Mouse (Mus musculus) heart, embryonic 15.5 days (tissue): Measurements from ENCODE around the gene Timm8b. TPM values are rescaled to one million over a fixed set of nuclear protein-coding genes. Genes with fewer than 3 reads are reported as not detected.
A peak's percentile ranks its signal among the peaks of the same experiment; 100 is the strongest.
"Not testable (repeated sequence)": the region's sequence is repeated elsewhere in the genome, so short reads cannot be mapped to it uniquely, and the experiment has no call there.

Source experiments
- ATAC-seq: fragments of 200-750 bp; cut with Nextera tagmentation; replicated peaks from 2 replicates; pipeline ENCODE4 v1.8.0; 2017; ENCODE audit warnings: low read depth, moderate TSS enrichment; ENCODE audit not compliant: insufficient number of reproducible peaks, insufficient read depth, low FRiP score
- H3K27ac ChIP-seq: fragments of 300-500 bp; sonication (generic); 2 replicates; pipeline ENCODE4 v1.5.1; 2015; ENCODE audit warnings: mild to moderate bottlenecking, inconsistent platforms
- H3K27me3 ChIP-seq: fragments of 300-500 bp; sonication (generic); 2 replicates; pipeline ENCODE4 v1.6.1; 2015; ENCODE audit warnings: inconsistent platforms
- H3K36me3 ChIP-seq: fragments of 300-500 bp; sonication (generic); 2 replicates; pipeline ENCODE4 v1.6.1; 2015; ENCODE audit warnings: mild to moderate bottlenecking, inconsistent platforms
- H3K4me1 ChIP-seq: fragments of 300-500 bp; sonication (generic); replicated peaks from 2 replicates; pipeline ENCODE4 v1.6.1; 2015; ENCODE audit warnings: inconsistent platforms
- H3K4me2 ChIP-seq: fragments of 300-500 bp; sonication (generic); 2 replicates; pipeline ENCODE4 v1.6.1; 2015; ENCODE audit warnings: inconsistent platforms, mild to moderate bottlenecking, moderate library complexity
- H3K4me3 ChIP-seq: fragments of 300-500 bp; sonication (generic); 2 replicates; pipeline ENCODE4 v1.5.1; 2015; ENCODE audit warnings: mild to moderate bottlenecking, inconsistent platforms
- H3K9ac ChIP-seq: fragments of 300-500 bp; sonication (generic); 2 replicates; pipeline ENCODE4 v1.6.1; 2015; ENCODE audit warnings: mild to moderate bottlenecking, inconsistent platforms
- H3K9me3 ChIP-seq: fragments of 300-500 bp; sonication (generic); replicated peaks from 2 replicates; pipeline ENCODE4 v1.6.1; 2016; ENCODE audit warnings: inconsistent platforms
- WGBS: fragments of 180-500 bp; shearing (Covaris S2); methylation state at CpG from one replicate; pipeline ENCODE4 v1.1.7; 2015; ENCODE audit warnings: mixed read lengths; 5-methylcytosine and 5-hydroxymethylcytosine counted together
- polyA plus RNA-seq: library from polyadenylated mRNA; unstranded; fragments of >200 nt; fragmentation: Nextera tagmentation; extraction: Ambion mirVana; gene quantifications from 2 replicates; pipeline ENCODE4 v1.2.1, GENCODE M21; 2015

Gene Timm8b
- polyA plus RNA-seq, 1 experiment from 2014 or later = 279 TPM

- peak overlapping the region; percentile 85 for H3K4me2 ChIP-seq
- H3K9ac ChIP-seq = peak overlapping the region; percentile 84
- peak overlapping the region; percentile 90 for H3K27ac ChIP-seq
- no peaks in the 10 kb centered on the region for H3K27me3 ChIP-seq
- peaks cover 25% of the 10 kb centered on the region for H3K4me1 ChIP-seq
- ATAC-seq = no peak
- H3K4me3 ChIP-seq = peak overlapping the region; percentile 86
- peaks cover 46% of the 10 kb centered on the region for H3K36me3 ChIP-seq
- H3K9me3 ChIP-seq = no peaks in the 10 kb centered on the region
- 1% methylated on average over 6 of the region's 6 CpGs for WGBS
Measured at GRCm38 (mm10) chr9:50604338-50604737, 628 bp downstream of the Timm8b start.

- WGBS = 84% methylated on average over 4 of the region's 4 CpGs
- Histone ChIP-seq H3K27me3 (no peaks in the 10 kb centered on the region), H3K9ac (no peak overlapping the region), H3K27ac (no peak overlapping the region), H3K36me3 (peaks cover 74% of the 10 kb centered on the region), H3K4me1 (peaks cover 13% of the 10 kb centered on the region), H3K9me3 (no peaks in the 10 kb centered on the region), H3K4me2 (no peak overlapping the region), H3K4me3 (no peak overlapping the region)
- no peak for ATAC-seq
Measured at GRCm38 (mm10) chr9:50612115-50612514, 8.4 kb downstream of the Timm8b start.

DNA sequence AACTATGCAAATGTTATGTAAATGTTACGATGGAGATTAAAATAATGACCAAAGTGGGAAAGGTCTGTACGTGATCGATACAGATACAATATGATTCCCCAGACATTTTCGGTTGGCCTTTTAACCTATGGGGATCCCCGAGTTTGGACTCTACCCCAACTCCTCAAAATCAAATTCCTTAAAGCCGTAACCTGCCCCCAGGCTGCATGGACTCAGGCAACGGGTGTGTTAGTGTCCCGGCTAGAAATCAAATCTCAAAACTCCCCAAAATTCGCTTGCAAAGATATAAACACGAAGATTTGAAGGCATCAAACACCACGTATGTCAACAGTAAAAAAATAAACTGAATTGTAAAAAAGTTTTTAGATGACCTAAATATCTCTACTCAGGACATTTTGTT, 12.5 kb downstream of the Timm8b start:
- Histone ChIP-seq H3K4me1 (peaks cover 18% of the 10 kb centered on the region), H3K27me3 (no peaks in the 10 kb centered on the region), H3K4me3 (peak overlapping the region; percentile 100), H3K9me3 (no peaks in the 10 kb centered on the region), H3K4me2 (peak overlapping the region; percentile 72), H3K36me3 (peaks cover 39% of the 10 kb centered on the region), H3K9ac (peak overlapping the region; percentile 97), H3K27ac (peak overlapping the region; percentile 96; the same call in 1 of the 2 replicates)
- WGBS = 35% methylated on average over 11 of the region's 11 CpGs
- ATAC-seq = no peak

DNA sequence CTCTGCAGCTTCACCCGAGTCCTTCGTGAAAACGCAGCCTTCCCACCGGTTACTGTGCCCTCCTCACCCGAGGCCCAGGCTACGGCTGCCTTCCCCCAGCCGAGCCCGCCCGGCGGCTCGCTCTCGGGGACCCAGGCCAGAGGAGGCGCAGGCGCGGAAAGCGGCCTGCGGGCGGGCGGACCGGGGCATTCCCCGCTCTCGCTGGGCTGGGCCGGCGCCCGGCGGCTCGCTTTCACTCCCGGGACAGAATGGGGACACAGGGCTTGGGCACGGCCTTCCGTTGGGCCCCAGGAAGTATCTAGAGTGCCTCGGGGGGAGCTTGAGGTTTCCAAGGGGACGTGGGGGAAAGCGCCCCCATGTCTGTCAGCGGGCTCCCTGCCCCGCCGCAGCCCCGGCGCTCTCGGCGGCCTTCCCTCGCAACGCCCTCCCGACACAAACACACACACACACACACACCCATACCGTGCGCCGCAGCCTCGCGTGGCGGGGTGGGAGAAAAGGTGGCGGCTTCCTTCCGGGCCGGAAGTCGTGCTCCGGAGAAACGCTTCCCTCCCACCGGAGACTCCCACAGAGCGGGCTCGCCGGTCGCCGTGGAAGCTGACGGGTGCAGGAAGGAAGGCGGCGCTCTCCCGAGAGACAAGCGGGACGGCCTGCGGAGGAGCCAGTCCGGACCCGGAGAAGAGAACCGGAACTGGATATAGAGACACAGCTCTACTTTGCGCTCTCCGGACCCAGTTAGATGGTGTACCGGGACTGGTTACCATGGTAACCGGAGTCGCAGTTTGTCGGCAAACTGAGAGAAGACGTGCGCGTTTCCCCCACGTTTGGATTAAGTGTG, 13.3 kb downstream of the Timm8b start, which contains the start of the genes Pih1d2 and Nkapd1:
Gene Pih1d2, plus strand, starts transcription at position 556 of the 838 bp plus-strand sequence.
Gene Nkapd1, minus strand, starts transcription at position 699 of the 838 bp plus-strand sequence.
- H3K9me3 ChIP-seq = no peaks in the 10 kb centered on the region
- peak; percentile 93 for ATAC-seq
- H3K27me3 ChIP-seq = no peaks in the 10 kb centered on the region
- H3K4me2 ChIP-seq = peak within 1 kb of the TSS; percentile 72
- peaks cover 18% of the 10 kb centered on the region for H3K4me1 ChIP-seq
- peaks cover 33% of the 10 kb centered on the region for H3K36me3 ChIP-seq
- WGBS = under 1% methylated on average over 59 of the region's 81 CpGs
- peak within 1 kb of the TSS; percentile 96 for H3K27ac ChIP-seq
- peak within 1 kb of the TSS; percentile 100 for H3K4me3 ChIP-seq
- peak within 1 kb of the TSS; percentile 97 for H3K9ac ChIP-seq

GRCm38 (mm10) chr9:50617794-50618330, 14.2 kb downstream of the Timm8b start:
- Histone ChIP-seq H3K9me3 (no peaks in the 10 kb centered on the region), H3K4me3 (peak overlapping the region; percentile 100), H3K27me3 (no peaks in the 10 kb centered on the region), H3K9ac (no peak overlapping the region), H3K36me3 (peaks cover 25% of the 10 kb centered on the region), H3K4me2 (peak overlapping the region; percentile 72), H3K27ac (no peak overlapping the region), H3K4me1 (peaks cover 18% of the 10 kb centered on the region)
- WGBS = 56% methylated on average over 9 of the region's 9 CpGs
- no peak for ATAC-seq

DNA sequence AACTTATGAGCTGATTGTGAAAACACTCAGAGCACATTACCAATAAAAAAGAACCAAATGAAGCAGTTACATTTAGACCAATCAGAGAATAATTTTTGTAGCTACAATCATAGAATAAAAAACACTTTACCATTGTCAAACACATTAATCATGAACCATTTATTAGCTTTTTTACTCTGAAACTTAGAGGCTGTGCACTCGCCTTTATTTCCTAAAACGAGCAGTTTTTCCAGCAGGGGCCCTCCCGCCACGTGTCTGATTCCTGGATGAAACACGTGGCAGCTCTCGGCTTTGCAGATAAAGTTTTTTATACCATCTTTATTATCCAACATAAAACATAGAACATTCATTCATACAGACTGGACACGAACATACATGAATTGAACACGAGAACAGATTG, 27.2 kb downstream of the Timm8b start:
- H3K27ac ChIP-seq, H3K9me3 ChIP-seq, H3K27me3 ChIP-seq, H3K4me2 ChIP-seq, H3K4me1 ChIP-seq, ATAC-seq, H3K9ac ChIP-seq, H3K4me3 ChIP-seq: not testable (repeated sequence)
- H3K36me3 ChIP-seq = peaks cover 24% of the 10 kb centered on the region
- 91% methylated on average over 6 of the region's 8 CpGs for WGBS

DNA sequence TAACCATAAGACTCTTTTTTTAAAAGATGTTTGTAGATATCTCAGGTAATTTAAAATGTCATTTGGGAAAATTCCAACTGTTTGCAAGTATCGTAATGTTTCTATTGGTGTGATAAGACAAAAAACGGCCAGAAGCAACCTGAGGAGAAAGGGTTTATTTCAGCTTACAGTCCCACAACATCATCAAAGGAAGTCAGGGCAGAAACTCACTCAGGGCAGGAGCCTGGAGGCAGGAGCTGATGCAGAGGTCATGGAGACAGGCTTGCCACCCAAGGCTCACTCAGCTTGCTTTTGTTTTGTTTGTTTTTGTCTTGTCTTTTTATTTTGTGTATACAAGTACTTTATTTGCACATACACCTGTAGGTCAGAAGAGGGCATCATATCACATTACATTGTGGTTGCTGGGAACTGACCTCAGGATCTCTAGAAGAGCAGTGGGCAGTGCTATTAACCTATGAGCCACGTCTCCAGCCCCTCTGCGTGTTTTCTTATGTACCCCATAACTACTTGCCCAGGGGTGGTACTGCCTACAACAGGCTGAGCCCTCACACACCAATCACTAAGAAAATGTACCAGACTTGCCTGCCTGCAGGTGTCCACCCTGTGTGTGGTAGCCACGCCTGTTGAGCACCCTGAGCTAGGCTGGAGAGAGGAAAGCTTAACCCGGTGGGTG, 28.4 kb downstream of the Timm8b start:
- no peak for ATAC-seq
- Histone ChIP-seq H3K4me1 (no peaks in the 10 kb centered on the region), H3K36me3 (peaks cover 36% of the 10 kb centered on the region), H3K4me2 (no peak overlapping the region), H3K9me3 (no peaks in the 10 kb centered on the region), H3K9ac (no peak overlapping the region), H3K27me3 (no peaks in the 10 kb centered on the region), H3K4me3 (no peak overlapping the region), H3K27ac (no peak overlapping the region)
- WGBS = 89% methylated on average over 6 of the region's 6 CpGs

DNA sequence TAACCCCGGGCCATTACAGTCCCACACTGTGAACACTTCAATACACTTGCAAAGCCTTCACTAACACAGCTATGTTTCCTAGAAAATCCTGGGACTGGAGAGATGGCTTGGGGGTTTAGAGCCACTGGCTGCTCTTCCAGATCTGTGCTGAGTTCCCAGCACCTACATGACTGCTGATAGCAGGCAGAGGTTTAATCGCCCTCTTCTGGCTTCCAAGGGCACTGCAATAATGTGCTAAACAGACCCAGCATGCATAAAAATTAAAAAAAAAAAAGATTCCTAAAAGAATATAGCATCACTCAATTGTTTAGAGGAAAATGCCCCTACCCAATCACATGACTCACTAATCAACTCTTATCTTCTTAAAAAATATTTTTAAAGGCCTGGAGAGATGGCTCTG, 29.3 kb downstream of the Timm8b start:
- ATAC-seq = no peak
- Histone ChIP-seq H3K9ac (no peak overlapping the region), H3K4me1 (no peaks in the 10 kb centered on the region), H3K27me3 (no peaks in the 10 kb centered on the region), H3K9me3 (no peaks in the 10 kb centered on the region), H3K4me3 (no peak overlapping the region), H3K27ac (no peak overlapping the region), H3K36me3 (peaks cover 43% of the 10 kb centered on the region), H3K4me2 (no peak overlapping the region)
- 66% methylated on average over 2 of the region's 2 CpGs for WGBS

DNA sequence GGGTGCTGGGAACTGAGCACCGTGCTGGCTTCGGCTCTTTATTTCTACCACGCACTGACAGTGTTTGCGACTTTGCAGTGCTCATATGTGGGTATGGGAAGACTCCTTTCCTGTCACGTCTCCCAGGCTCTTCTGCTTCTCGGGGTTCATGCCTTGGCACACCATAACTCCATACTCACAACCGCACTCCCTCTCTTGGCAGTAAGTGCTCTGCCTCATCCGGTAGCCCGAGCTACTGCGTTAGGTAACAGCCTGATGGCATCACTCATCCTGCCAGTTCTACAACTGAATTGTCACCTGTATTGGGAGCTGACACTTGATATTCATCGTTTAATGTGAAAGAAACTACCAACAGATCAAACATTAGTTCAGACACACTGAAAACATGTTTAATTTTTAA, 30.6 kb downstream of the Timm8b start:
- Histone ChIP-seq H3K27me3 (no peaks in the 10 kb centered on the region), H3K9ac (no peak overlapping the region), H3K27ac (no peak overlapping the region), H3K4me2 (no peak overlapping the region), H3K9me3 (no peaks in the 10 kb centered on the region), H3K36me3 (peaks cover 54% of the 10 kb centered on the region), H3K4me1 (no peaks in the 10 kb centered on the region), H3K4me3 (no peak overlapping the region)
- ATAC-seq = no peak
- WGBS = 95% methylated on average over 11 of the region's 11 CpGs

DNA sequence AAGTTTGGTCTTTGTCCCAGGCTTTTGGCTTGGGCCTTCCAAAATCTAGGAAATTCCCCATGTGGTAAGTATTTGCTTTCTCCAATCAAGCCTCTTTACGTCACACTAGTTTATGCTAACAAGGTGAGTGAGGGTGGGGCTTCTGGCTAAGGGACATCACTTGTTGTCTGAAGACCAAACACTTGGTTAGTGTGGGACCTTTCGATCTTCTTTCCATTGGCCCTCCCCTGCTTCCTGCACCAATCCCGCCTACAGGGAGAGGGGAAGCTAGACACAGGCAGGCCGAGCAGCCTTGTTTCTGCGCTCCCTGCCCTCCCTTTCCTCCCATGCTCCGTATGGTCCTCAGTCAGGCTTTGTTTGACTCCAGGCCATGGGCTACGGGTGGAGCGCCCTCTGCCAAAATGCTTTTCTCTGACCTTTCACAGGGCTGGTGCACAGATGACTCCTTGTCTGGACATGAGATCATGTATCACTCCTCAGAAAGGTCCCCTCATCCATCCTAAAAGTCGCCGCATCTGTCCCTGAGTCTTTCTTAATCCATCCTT, 43.2 kb downstream of the Timm8b start:
- Histone ChIP-seq H3K4me3 (no peak overlapping the region), H3K4me1 (no peaks in the 10 kb centered on the region), H3K9ac (no peak overlapping the region), H3K27me3 (no peaks in the 10 kb centered on the region), H3K9me3 (no peaks in the 10 kb centered on the region), H3K27ac (no peak overlapping the region), H3K36me3 (peaks cover 87% of the 10 kb centered on the region), H3K4me2 (no peak overlapping the region)
- WGBS = 82% methylated on average over 10 of the region's 10 CpGs
- no peak for ATAC-seq

- no peak for ATAC-seq
- Histone ChIP-seq H3K9me3 (no peaks in the 10 kb centered on the region), H3K4me2 (no peak overlapping the region), H3K4me1 (no peaks in the 10 kb centered on the region), H3K36me3 (peaks cover 88% of the 10 kb centered on the region), H3K27me3 (no peaks in the 10 kb centered on the region), H3K9ac (no peak overlapping the region), H3K27ac (no peak overlapping the region), H3K4me3 (no peak overlapping the region)
- 92% methylated on average over 10 of the region's 10 CpGs for WGBS
Measured at GRCm38 (mm10) chr9:50650503-50650902, 46.8 kb downstream of the Timm8b start.
